Mouse (Mus musculus) gastrocnemius, adult 8-10 months (tissue): Measurements from ENCODE around the gene Cd300lb. TPM values are rescaled to one million over a fixed set of nuclear protein-coding genes. Genes with fewer than 3 reads are reported as not detected.

Experiments used
- DNase-seq, 2 experiments: peaks; one replicate each; pipeline ENCODE4 v3.0.0; 2022; ENCODE audit warnings: low spot score in 2 of 2
- total RNA-seq, 4 experiments: library from RNA; stranded (reverse); gene quantifications; 2 replicates each; pipeline ENCODE4 v1.2.4; 2022

Cd300lb gene
- total RNA-seq, 4 experiments from 2014 or later = 0.12 to 0.17 (median 0.16) TPM

DNA sequence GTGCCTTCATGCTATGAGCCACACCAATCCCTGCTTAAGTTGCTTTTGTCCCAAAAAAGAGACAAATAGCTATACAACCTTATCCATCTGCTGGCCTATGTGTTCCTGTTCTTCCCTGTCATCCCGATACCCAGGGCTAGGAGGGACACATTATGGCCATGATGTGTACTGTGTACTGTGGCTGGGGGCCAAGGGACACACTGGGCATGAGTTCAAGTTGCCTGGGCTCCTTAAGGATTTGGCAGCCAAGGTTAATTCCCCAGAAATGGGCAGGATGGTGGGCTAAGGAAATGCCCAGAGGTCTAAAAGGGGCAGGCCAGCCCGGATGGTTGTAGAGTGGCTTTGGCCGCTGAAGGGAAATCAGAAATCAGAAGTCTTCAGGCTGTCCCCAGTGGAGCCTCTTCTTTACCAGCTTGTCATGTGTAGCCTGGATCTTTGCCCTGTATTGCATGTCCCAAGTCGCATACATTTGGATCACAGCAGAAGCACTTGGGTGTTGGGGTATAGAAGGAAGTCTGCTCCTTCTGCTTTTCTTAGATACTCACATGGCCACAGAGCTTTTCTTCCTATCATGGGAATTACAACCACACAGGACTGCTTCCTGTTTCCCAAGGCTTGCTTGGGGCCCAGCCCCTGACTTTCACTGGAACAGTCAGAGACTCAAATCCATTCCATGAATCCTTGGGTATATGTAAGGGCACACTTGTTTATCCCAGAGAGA is 49.6 kb downstream of the Cd300lb start:
- DNase-seq = no peak

DNA sequence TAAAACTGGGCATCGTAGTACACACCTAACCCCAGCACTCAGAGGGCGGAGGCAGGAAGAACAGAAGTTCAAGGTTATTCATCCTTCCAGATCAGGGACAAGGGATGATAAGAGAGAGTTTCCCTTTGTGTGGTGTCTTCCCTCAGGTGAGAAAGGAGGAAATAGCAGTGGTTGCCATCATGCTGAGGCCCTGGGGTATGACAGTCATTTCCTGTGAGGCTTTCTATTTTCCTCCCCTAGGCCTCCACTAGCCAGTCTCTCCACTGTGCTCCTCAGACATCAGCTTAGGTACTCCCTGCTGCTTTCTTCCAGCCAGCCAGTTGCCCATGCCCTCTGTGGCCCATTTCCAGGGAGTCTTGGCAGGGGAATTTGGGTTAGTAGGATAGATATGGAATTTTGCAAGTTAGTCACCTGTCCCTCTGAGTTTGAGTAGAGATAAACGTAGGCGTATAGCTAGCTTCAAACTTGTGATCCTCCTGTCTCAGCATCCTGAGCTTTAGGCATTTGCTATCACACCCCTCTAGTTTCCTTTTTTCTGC is 50.9 kb downstream of the Cd300lb start:
- DNase-seq = no peak

DNA sequence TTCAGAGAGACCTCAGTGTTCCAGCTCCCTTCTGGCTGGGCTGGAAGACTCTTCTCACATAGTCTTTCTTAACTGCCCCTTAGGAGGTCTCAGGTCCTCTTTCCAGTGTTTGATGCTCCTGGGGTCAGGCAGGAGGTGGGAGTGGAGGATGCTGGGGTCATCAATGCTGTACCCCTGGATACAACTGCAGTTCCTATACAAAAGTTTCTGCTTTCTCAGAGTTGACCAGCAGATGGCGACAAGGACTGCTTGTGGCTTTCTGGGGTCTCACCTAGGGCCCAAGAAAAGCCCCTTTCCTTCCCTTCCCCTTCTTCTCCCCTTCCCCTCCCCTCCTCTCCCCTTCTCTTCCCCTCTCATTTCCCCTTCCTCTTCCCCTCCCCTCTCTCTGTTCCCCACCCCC is 53.6 kb downstream of the Cd300lb start:
- no peak for DNase-seq

DNA sequence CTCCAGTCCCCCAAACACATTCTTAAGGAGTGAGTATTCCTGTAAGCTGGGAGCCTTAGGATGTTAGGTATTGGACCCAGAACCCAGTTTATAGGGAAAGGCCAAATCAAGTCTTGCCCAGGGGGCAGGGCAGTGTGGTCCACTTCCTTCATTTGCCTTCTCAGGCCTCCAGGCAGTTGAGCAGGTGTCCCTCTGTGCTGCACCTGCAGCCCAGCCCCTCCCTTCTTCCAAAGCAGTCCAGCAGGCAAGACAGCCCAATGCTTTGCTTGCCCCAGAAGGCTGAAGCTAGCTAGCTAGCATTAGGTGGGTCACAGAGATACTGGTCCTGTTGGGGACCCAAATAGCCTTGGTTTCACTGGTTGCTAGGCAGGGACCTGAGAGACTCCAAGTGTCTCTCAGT is 54.0 kb downstream of the Cd300lb start:
- no peak for DNase-seq

DNA sequence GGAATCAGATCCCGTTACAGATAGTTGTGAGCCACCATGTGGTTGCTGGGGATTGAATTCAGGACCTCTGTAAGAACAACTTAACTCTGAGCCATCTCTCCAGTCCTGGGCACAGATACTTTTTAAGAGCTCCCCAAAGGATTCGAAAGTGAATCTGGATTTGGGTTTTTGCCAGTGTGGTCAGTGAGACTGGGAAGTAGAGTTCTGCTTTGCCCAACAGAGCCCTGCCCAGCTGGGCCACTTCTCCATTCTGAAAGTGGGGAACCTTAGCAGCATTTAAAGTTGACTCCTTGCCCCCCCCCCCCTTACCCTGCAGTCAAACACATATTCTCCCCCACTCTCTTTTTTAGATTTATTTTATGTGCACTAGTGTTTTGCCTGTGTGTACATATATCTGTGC is 54.5 kb downstream of the Cd300lb start:
- no peak for DNase-seq

DNA sequence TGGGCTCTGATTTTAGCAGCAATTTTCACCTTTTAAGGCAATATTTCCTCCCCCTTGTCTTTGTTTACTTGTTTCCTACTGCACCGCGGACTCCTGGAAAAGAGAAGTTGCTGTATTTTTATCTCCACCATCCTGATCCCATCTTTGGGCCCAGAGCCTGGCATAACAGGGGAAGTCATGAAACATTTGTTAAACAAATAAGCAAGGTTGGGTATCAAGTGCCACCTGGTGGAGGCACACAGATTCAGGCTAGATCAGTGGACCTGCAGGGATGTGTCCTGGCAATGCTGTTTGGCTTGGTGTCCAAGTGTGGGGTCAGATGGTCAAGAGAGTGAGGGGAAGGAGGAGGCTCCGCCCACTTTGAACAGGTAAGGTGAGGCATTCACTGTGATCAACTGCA is 57.0 kb downstream of the Cd300lb start:
- DNase-seq = peak; percentile 43 to 52

DNA sequence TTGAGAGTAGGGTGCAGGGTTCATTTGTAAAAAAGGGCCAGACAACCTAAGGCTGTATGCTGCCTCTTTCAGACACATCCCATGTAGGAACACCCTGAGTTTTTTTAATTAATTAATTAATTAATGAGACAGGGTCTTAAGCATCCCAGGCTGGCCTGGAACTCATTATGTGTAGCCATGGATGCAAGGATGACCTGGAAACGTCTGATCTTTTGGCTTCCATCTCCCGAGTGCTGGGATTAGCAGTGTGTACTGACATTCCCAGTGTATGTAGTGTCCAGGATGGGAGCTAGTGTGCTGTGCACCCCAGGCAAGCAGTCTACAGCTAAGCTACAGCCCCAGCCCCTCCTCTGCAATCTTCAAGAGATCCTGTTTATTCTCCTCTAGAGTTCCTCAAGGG is 57.6 kb downstream of the Cd300lb start:
- no peak for DNase-seq

DNA sequence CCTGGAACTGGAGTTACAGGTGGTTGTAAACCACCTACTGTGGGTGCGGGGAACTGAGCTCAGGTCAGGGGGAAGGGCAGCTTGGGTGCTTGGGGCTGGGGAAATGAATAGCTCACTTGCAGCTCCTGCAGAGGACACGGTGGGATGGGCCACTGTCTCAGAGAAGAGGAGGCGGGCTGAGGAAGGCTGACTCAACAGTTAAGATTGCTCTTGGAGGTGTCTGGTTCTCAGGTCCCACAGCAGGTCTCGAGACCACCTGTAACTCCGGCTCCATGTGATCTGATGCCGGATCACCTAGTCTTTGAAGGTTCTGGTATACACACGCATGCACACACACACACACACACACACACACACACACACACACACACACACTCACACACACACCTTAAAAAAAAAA is 58.0 kb downstream of the Cd300lb start:
- no peak for DNase-seq

DNA sequence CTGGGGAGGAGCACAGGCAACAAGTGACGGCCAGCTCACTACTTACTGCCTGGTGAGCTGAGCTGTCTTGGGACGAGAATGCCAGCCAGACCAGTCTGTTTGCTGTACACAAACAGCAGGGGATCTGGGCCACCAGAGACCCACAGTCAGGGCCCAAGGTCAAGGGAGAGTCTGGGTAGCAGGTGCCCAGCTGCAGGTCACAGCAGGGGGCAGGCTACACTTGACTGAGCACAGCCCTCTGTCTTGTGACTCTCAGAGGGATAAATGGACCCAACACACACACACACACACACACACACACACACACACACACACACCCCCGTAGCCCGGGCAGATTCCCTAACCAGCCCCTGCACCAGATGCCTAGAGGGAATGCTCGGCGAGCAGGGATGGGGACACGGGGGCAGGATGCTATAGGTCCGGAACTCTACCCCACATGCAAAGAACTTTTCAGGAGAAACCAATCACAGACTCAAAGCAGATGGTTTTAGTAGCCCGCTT is 58.8 kb downstream of the Cd300lb start:
- DNase-seq = no peak

DNA sequence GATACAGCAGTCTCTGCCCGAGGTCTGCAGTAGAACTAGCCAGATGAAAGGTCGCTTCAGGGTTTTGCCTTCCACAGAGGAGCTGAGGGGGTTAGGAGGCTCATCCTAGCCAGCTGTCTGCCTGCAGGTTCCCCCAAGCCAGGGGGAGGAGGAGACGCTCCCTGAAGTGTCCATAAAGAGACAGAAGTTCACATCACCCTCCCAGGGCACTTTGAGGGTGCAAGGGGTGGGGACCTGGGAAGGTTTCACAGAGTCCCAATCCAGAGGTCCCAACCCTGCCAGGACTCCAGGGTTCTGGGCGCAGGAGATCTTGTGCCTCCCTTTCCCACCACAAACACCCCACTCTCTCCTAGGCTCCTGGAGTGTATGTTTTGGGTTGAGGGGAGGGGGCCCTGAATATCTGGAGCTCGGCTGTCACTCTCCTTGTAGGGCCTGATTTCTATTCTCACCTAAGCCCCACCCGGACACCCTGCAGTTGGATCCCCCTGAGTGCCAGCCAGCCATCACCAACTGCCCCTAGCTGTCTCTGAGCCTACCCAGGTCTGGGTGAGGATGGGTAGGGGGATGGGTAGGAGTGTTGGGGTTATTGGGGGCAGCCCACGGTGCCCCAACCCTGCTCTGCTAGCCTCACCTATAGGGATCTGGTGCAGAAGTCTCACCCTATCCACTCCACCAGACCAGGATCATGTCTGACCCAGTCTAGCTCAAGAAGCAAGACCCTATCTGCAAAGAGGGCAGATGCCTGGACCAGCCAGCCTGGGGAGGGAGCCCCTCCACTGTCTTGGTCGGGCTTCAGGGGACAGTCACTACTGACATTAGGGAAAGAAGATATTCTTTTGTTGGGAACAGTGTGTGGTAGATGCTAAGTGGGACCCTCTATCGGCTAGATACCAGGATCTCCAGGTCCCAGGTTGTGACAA is 59.7 kb downstream of the Cd300lb start:
- no peak for DNase-seq

DNA sequence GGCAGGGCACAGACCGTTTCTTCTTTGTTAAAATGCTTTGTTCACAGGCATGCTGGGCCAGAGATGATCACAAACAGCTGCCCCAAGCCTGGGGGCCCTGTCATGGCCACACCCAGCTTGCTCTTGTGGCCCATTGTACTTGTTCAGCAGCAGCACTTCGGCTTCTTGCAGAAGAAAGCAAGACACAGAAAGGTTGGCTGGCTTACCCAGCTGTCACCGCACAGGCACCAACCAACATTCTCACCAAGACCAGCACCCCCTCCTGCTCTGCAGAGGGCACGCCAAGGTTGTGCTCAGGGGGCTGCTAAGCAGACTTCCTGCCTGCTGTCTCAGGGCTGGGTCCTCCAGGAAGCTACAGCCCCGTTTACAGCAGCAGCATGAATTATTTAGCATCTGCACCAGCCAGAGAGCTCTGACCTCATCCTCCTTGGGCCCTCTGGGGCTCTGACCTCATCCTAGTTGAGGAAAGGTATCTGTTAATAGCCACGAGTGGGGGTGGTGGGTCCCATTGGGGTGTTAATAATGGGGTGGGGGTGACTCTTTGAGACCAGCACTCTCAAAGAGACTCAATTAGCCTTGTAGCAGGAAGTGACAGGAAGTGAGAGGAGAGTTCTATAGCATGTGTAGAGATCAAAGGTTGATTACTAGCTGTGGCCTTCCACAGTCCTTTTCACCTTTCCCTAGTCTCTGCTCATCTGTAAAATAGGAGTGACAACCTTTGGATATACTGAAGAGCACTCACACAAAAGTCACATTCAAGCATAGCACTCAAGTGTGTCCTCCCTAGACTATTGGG is 61.0 kb downstream of the Cd300lb start:
- DNase-seq = no peak

Other genes starting within 250 kb of the Cd300lb start
- gene Dnaic2, start 207.0 kb downstream of the Cd300lb start, total RNA-seq = not detected
- gene Kif19a, start 169.0 kb downstream of the Cd300lb start, total RNA-seq = under 1 TPM in 3 of 4 experiments, not detected in 1; 0.62 to 0.82 (median 0.67) TPM
- gene Btbd17, start 138.4 kb downstream of the Cd300lb start, total RNA-seq = not detected
- gene Gpr142, start 135.5 kb downstream of the Cd300lb start, total RNA-seq = not detected
- gene Gprc5c, start 83.2 kb downstream of the Cd300lb start, total RNA-seq = 10 to 100 TPM; 31.9 to 49.5 (median 39.2) TPM
- gene Cd300a, start 44.3 kb downstream of the Cd300lb start, total RNA-seq = under 1 TPM; 0.29 to 0.54 (median 0.34) TPM
- not detected for gene Cd300c, start 34.8 kb upstream of the Cd300lb start, total RNA-seq
- gene Cd300ld, start 55.5 kb upstream of the Cd300lb start, total RNA-seq = under 1 TPM; 0.10 to 0.34 (median 0.21) TPM
- gene Cd300c2, start 67.5 kb upstream of the Cd300lb start, total RNA-seq = under 1 TPM in 1 of 4 experiments, not detected in 3; 0.27 TPM
- gene Cd300ld2, start 81.8 kb upstream of the Cd300lb start, total RNA-seq = not detected
- under 1 TPM in 1 of 4 experiments, not detected in 3; 0.74 TPM for gene Cd300ld4, start 92.6 kb upstream of the Cd300lb start, total RNA-seq
- gene Cd300ld5, start 103.4 kb upstream of the Cd300lb start, total RNA-seq = 1 to 10 TPM in 1 of 4 experiments, under 1 TPM in 2, not detected in 1; 0.29 to 2.7 (median 0.77) TPM
- gene Cd300ld3, start 114.0 kb upstream of the Cd300lb start, total RNA-seq = 1 to 10 TPM in 2 of 4 experiments, under 1 TPM in 2; 0.29 to 2.9 (median 1.2) TPM
- gene Cd300e, start 127.8 kb upstream of the Cd300lb start, total RNA-seq = under 1 TPM in 1 of 4 experiments, not detected in 3; 0.13 TPM
- under 1 TPM in 2 of 4 experiments, not detected in 2; 0.13 to 0.15 TPM for gene Rab37, start 157.0 kb upstream of the Cd300lb start, total RNA-seq
- gene Cd300lf, start 199.6 kb upstream of the Cd300lb start, total RNA-seq = under 1 TPM in 1 of 4 experiments, not detected in 3; 0.07 TPM
- gene Slc9a3r1, start 229.0 kb upstream of the Cd300lb start, total RNA-seq = 1 to 10 TPM; 1.3 to 2.0 (median 1.5) TPM